8 mouse cellular contexts compared by ENCODE assay signal in the genomic region with DNA sequence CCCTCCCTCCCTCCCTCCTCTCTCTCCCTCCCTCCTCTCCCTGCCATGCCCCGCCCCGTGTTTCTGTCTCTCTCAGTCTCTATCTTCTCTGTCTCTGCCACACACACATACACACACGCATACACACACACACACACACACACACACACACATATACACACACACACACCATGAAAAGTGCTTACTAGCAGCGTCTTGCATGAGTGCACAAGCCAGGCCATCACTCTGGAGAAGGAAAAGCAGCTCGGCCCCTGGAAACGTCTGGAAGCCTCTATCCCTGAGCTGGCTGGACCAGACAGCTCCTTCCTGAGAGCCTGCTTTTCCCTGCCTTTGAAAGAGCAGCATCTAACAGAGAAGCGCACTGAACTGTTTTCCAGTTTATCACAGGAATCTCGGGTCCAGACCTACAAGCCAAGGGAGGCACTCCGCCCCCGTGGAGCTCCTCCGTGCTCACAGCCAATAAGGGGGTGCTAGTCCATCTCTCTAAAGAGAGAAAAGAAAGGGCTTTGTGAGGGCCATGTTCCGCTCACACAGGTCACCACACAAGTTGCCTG. TPM values are rescaled to one million over a fixed set of nuclear protein-coding genes. Genes with fewer than 3 reads are reported as not detected.
A peak's percentile ranks its signal among the peaks of the same experiment; 100 is the strongest.
DNase-seq lines count a peak whose midpoint lies in the region; ATAC-seq and TF ChIP-seq lines count a peak whose summit lies in the region.

No protein-coding gene starts in this region.

- H3K27me3 ChIP-seq in hindbrain, embryonic 12.5 days: 0 out of 2 replicates have a peak, but pooled peaks cover 2% of the 10 kb centered on the region
- H3K27me3 ChIP-seq in limb, embryonic 14.5 days (ENCODE audit: control insufficient read depth, insufficient read depth, low read length): no peaks in the 10 kb centered on the region

- no peak for TF ChIP-seq POLR2A in limb, embryonic 14.5 days (IDR thresholded peaks at IDR 0.05; ENCODE audit: borderline replicate concordance, extremely low read depth, insufficient read depth, insufficient read length)

- ATAC-seq in hindbrain, embryonic 12.5 days (ENCODE audit: low FRiP score): no peak
- ATAC-seq in limb, embryonic 14.5 days (ENCODE audit: low FRiP score, low read depth): 0 out of 2 replicates have a peak, but pooled peaks have one; percentile 23
- no peak for ATAC-seq in activated CD4-positive, CD25-positive, alpha-beta regulatory T cell, adult 4 months

- H3K9ac ChIP-seq in hindbrain, embryonic 12.5 days: no peak overlapping the region
- no peak overlapping the region for H3K9ac ChIP-seq in limb, embryonic 14.5 days (ENCODE audit: low read depth, low read length, severe bottlenecking)

- 0 out of 2 replicates have a peak overlapping the region, but pooled peaks have one; percentile 17 for H3K27ac ChIP-seq in hindbrain, embryonic 12.5 days
- H3K27ac ChIP-seq in limb, embryonic 14.5 days (replicated peaks; ENCODE audit: low read depth, low read length): peak overlapping the region; percentile 52; the same call in 1 of the 2 replicates

- no peaks in the 10 kb centered on the region for H3K36me3 ChIP-seq in hindbrain, embryonic 12.5 days
- no peaks in the 10 kb centered on the region for H3K36me3 ChIP-seq in limb, embryonic 14.5 days (ENCODE audit: control insufficient read depth, insufficient read depth, low read length)

- H3K4me2 ChIP-seq in hindbrain, embryonic 12.5 days (replicated peaks): peak overlapping the region; percentile 39
- peak overlapping the region; percentile 44; the same call in 1 of the 2 replicates for H3K4me2 ChIP-seq in limb, embryonic 14.5 days (replicated peaks; ENCODE audit: low read depth, low read length, severe bottlenecking)

- WGBS in hindbrain, embryonic 12.5 days: 14% methylated on average over 10 of the region's 12 CpGs
- WGBS in limb, embryonic 14.5 days: 15% methylated on average over 12 of the region's 12 CpGs

- H3K9me3 ChIP-seq in hindbrain, embryonic 12.5 days (replicated peaks): no peaks in the 10 kb centered on the region
- no peaks in the 10 kb centered on the region for H3K9me3 ChIP-seq in limb, embryonic 14.5 days (ENCODE audit: control insufficient read depth, low read length)

- no peak overlapping the region for H3K4me3 ChIP-seq in hindbrain, embryonic 12.5 days
- no peak overlapping the region for H3K4me3 ChIP-seq in limb, embryonic 14.5 days (replicated peaks; ENCODE audit: low read length)

- peaks cover 19% of the 10 kb centered on the region for H3K4me1 ChIP-seq in hindbrain, embryonic 12.5 days
- H3K4me1 ChIP-seq in limb, embryonic 14.5 days (ENCODE audit: control insufficient read depth, insufficient read depth, low read length): peaks cover 21% of the 10 kb centered on the region

- DNase-seq in adrenal gland, adult 2 months: peak; percentile 21
- no peak for DNase-seq in adrenal gland, adult 8-10 months
- peak; percentile 34 for DNase-seq in embryo, embryonic 9.5 days (ENCODE audit: extremely low spot score)
- no peak for DNase-seq in limb, embryonic 14.5 days (ENCODE audit: low spot score)
- peak; percentile 39 for DNase-seq in neural tube, embryonic 10.5 days (ENCODE audit: extremely low spot score, low spot score)
- DNase-seq in left cerebral cortex, adult 8-10 months (ENCODE audit: low spot score in 2 of 2): no peak

RNA-seq across cellular contexts. Expression of a gene that starts 47.6 kb away (rescaled TPM):
- total RNA-seq in adrenal gland, adult 2 months (2021): 10 to 100 TPM; 52.1 to 83.8 TPM
- polyA plus RNA-seq in adrenal gland, adult 2 months (2012; rRNA removed): 130 and 174 TPM in 2 replicates
- 10 to 100 TPM; 66.1 to 89.1 (median 73.7) TPM for total RNA-seq in adrenal gland, adult 8-10 months (2022)
- polyA plus RNA-seq in hindbrain, embryonic 12.5 days (2016; fragmentation: Nextera tagmentation; extraction: Ambion mirVana): 22.3 and 22.6 TPM in 2 replicates
- polyA plus RNA-seq in limb, embryonic 14.5 days (2012; rRNA removed): 20.5 and 26.1 TPM in 2 replicates
- polyA plus RNA-seq in limb, embryonic 14.5 days (2014; fragmentation: Nextera tagmentation; extraction: Ambion mirVana): 14.7 and 16.4 TPM in 2 replicates
- polyA plus RNA-seq in activated CD4-positive, CD25-positive, alpha-beta regulatory T cell, adult 4 months (2017; shearing (Covaris generic)): 10 to 100 TPM in 1 of 2 experiments, 1 to 10 TPM in 1; 9.6 to 12.1 TPM
- 10 to 100 TPM; 70.1 to 83.9 (median 72.5) TPM for total RNA-seq in left cerebral cortex, adult 8-10 months (2022)

Comparison
In these comparisons a context has a peak if more than half of its experiments do, and no peak if none do; other contexts are left out.
1. DNase-seq: peak in adrenal gland, adult 2 months (single experiment), embryo, embryonic 9.5 days (single experiment) and neural tube, embryonic 10.5 days (single experiment); none in adrenal gland, adult 8-10 months (single experiment), limb, embryonic 14.5 days (single experiment) and left cerebral cortex, adult 8-10 months (0 of 2).